Mouse (Mus musculus) inflammation-experienced regulatory T-cells, adult 6 months (primary cell): ENCODE measurements around the gene Mipol1. TPM values are rescaled to one million over a fixed set of nuclear protein-coding genes. Genes with fewer than 3 reads are reported as not detected.

Source experiments
- polyA plus RNA-seq, 3 experiments: library from polyadenylated mRNA; unstranded; fragments of 100-300 nt; shearing (Covaris generic); gene quantifications; one replicate each; pipeline ENCODE4 v1.2.1; 2017

Mipol1 gene
- polyA plus RNA-seq, 3 experiments from 2014 or later, result 6.7 to 17.1 (median 13.9) TPM

Other genes with a start within 250 kb of the Mipol1 start
- gene Slc25a21, start 33.0 kb upstream of the Mipol1 start, polyA plus RNA-seq, result not detected
- gene Prps1l3, start within 50 bp of the Mipol1 start, polyA plus RNA-seq, result 10 to 100 TPM; 55.6 to 67.5 (median 59.2) TPM